Mouse (Mus musculus) kidney, embryonic 16.5 days (tissue): ENCODE data around the gene 2010111I01Rik. TPM values are rescaled to one million over a fixed set of nuclear protein-coding genes. Genes with fewer than 3 reads are reported as not detected.

ENCODE experiments used
- ATAC-seq: fragments of 200-750 bp; cut with Nextera tagmentation; 2 replicates; pipeline ENCODE4 v1.8.0; 2017; ENCODE audit warnings: moderate TSS enrichment; ENCODE audit not compliant: low FRiP score, low TSS enrichment
- H3K27ac ChIP-seq: fragments of 300-500 bp; sonication (generic); 2 replicates; pipeline ENCODE4 v1.5.1; 2014; ENCODE audit warnings: low read length
- H3K27me3 ChIP-seq: fragments of 300-500 bp; sonication (generic); 2 replicates; pipeline ENCODE4 v1.6.1; 2014; ENCODE audit warnings: low read length, control low read depth, mixed read lengths; ENCODE audit not compliant: insufficient read depth
- H3K36me3 ChIP-seq: fragments of 300-500 bp; sonication (generic); 2 replicates; pipeline ENCODE4 v1.6.1; 2014; ENCODE audit warnings: low read length, control low read depth, mixed read lengths; ENCODE audit not compliant: insufficient read depth
- H3K4me1 ChIP-seq: fragments of 300-500 bp; sonication (generic); 2 replicates; pipeline ENCODE4 v1.6.1; 2014; ENCODE audit warnings: low read length, control low read depth, mixed read lengths; ENCODE audit not compliant: insufficient read depth
- H3K4me2 ChIP-seq: fragments of 300-500 bp; sonication (generic); replicated peaks from 2 replicates; pipeline ENCODE4 v1.6.1; 2014; ENCODE audit warnings: low read depth, low read length
- H3K4me3 ChIP-seq: fragments of 300-500 bp; sonication (generic); 2 replicates; pipeline ENCODE4 v1.5.1; 2014; ENCODE audit warnings: mild to moderate bottlenecking, low read length
- H3K9ac ChIP-seq: fragments of 300-500 bp; sonication (generic); replicated peaks from 2 replicates; pipeline ENCODE4 v1.6.1; 2014; ENCODE audit warnings: low read length
- H3K9me3 ChIP-seq: fragments of 300-500 bp; sonication (generic); 2 replicates; pipeline ENCODE4 v1.6.1; 2016; ENCODE audit warnings: low read length, control low read depth
- WGBS: fragments of 180-500 bp; shearing (Covaris S2); extraction: QIAGEN DNeasy Blood & Tissue Kit; methylation state at CpG from one replicate; pipeline ENCODE4 v1.1.7; 2014; 5-methylcytosine and 5-hydroxymethylcytosine counted together
- polyA plus RNA-seq: library from polyadenylated mRNA; unstranded; fragments of >200 nt; fragmentation: Nextera tagmentation; extraction: Ambion mirVana; gene quantifications from 2 replicates; pipeline ENCODE4 v1.2.1, GENCODE M21; 2015

Gene 2010111I01Rik
- polyA plus RNA-seq, 1 experiment from 2014 or later = 146 TPM

- no peak for ATAC-seq
- 81% methylated on average over 3 of the region's 3 CpGs for WGBS
- no peak overlapping the region for H3K27ac ChIP-seq
Observed at GRCm38 (mm10) chr13:63152498-63152897, 187.8 kb downstream of the 2010111I01Rik start.

GRCm38 (mm10) chr13:63153397-63153796, 188.7 kb downstream of the 2010111I01Rik start:
- peak; percentile 72 for ATAC-seq
- 13% methylated on average over 2 of the region's 2 CpGs for WGBS
- H3K4me2 ChIP-seq = no peak overlapping the region
- H3K9ac ChIP-seq = no peak overlapping the region
- H3K36me3 ChIP-seq = no peaks in the 10 kb centered on the region
- no peak overlapping the region for H3K4me3 ChIP-seq
- H3K9me3 ChIP-seq = no peaks in the 10 kb centered on the region
- peak overlapping the region; percentile 67; the same call in 1 of the 2 replicates for H3K27ac ChIP-seq
- peaks cover 17% of the 10 kb centered on the region for H3K4me1 ChIP-seq
- no peaks in the 10 kb centered on the region for H3K27me3 ChIP-seq

More at GRCm38 (mm10) chr13:63152498-63152897, 187.8 kb downstream of the 2010111I01Rik start:
- H3K27me3 ChIP-seq = no peaks in the 10 kb centered on the region
- peaks cover 17% of the 10 kb centered on the region for H3K4me1 ChIP-seq
- no peaks in the 10 kb centered on the region for H3K9me3 ChIP-seq
- H3K9ac ChIP-seq = no peak overlapping the region
- H3K4me3 ChIP-seq = no peak overlapping the region
- H3K36me3 ChIP-seq = no peaks in the 10 kb centered on the region
- no peak overlapping the region for H3K4me2 ChIP-seq

GRCm38 (mm10) chr13:63154851-63155571, 190.3 kb downstream of the 2010111I01Rik start:
- peaks cover 17% of the 10 kb centered on the region for H3K4me1 ChIP-seq
- H3K27ac ChIP-seq = no peak overlapping the region
- no peak overlapping the region for H3K4me2 ChIP-seq
- H3K4me3 ChIP-seq = no peak overlapping the region
- no peaks in the 10 kb centered on the region for H3K9me3 ChIP-seq
- WGBS = 66% methylated on average over 7 of the region's 7 CpGs
- H3K27me3 ChIP-seq = no peaks in the 10 kb centered on the region
- no peak overlapping the region for H3K9ac ChIP-seq
- no peak for ATAC-seq
- H3K36me3 ChIP-seq = no peaks in the 10 kb centered on the region

- WGBS = 84% methylated on average over 10 of the region's 10 CpGs
Observed at GRCm38 (mm10) chr13:63156264-63156663, 191.6 kb downstream of the 2010111I01Rik start.

GRCm38 (mm10) chr13:63170282-63171073, 205.8 kb downstream of the 2010111I01Rik start:
- Histone ChIP-seq H3K9ac (no peak overlapping the region), H3K4me2 (no peak overlapping the region), H3K4me3 (no peak overlapping the region), H3K27me3 (no peaks in the 10 kb centered on the region), H3K9me3 (no peaks in the 10 kb centered on the region), H3K36me3 (no peaks in the 10 kb centered on the region), H3K4me1 (peaks cover 25% of the 10 kb centered on the region; the same call in 1 of the 2 replicates), H3K27ac (0 out of 2 replicates have a peak overlapping the region, but pooled peaks have one; percentile 29)
- ATAC-seq = no peak
- 70% methylated on average over 11 of the region's 11 CpGs for WGBS

More at GRCm38 (mm10) chr13:63156264-63156663, 191.6 kb downstream of the 2010111I01Rik start:
- Histone ChIP-seq H3K4me2 (no peak overlapping the region), H3K9ac (no peak overlapping the region), H3K9me3 (no peaks in the 10 kb centered on the region), H3K4me3 (no peak overlapping the region), H3K27ac (no peak overlapping the region), H3K4me1 (peaks cover 14% of the 10 kb centered on the region), H3K36me3 (no peaks in the 10 kb centered on the region), H3K27me3 (no peaks in the 10 kb centered on the region)
- no peak for ATAC-seq

DNA sequence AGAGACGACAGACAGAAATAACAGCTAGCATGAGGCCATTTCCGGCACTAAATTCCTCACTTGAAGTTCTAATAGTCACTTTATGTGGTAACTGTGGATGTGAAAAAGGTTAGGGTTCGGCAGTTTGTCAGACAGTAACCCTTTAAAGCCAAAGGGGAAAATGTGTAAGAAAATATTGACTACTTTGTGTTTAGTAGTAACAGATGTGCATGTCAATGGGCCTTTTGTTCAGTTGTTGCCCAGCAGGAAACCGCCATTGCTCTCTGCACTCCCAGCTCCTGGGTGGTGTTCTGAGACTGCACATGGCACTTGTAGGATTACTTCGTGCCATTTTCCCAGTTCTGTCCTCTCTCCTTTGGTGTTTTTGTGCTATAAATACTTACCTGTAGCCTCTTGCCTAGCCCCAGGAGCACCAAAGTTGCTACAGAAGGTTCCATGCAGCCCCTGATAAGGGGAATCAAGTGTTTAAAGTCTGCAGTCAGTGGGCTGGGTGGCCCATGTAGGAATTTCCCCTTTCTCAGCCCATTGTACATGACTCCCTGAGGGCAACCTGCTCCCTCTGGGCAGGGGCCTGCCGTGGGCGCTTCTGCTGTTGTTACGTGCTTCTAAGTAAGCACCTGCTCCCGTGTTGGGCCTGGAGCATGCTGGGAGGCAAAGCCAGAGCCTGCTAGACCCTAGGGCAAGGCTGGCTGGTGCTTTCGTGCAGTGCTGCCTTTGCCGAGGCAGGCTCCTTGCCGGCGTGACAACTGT, 206.8 kb downstream of the 2010111I01Rik start:
- ATAC-seq = 0 out of 2 replicates have a peak, but pooled peaks have one; percentile 36
- no peak overlapping the region for H3K27ac ChIP-seq
- WGBS = 49% methylated on average over 13 of the region's 13 CpGs
- peaks cover 27% of the 10 kb centered on the region; the same call in 1 of the 2 replicates for H3K4me1 ChIP-seq
- H3K9ac ChIP-seq = no peak overlapping the region
- no peak overlapping the region for H3K4me2 ChIP-seq
- no peak overlapping the region for H3K4me3 ChIP-seq
- H3K9me3 ChIP-seq = no peaks in the 10 kb centered on the region
- no peaks in the 10 kb centered on the region for H3K36me3 ChIP-seq
- no peaks in the 10 kb centered on the region for H3K27me3 ChIP-seq

DNA sequence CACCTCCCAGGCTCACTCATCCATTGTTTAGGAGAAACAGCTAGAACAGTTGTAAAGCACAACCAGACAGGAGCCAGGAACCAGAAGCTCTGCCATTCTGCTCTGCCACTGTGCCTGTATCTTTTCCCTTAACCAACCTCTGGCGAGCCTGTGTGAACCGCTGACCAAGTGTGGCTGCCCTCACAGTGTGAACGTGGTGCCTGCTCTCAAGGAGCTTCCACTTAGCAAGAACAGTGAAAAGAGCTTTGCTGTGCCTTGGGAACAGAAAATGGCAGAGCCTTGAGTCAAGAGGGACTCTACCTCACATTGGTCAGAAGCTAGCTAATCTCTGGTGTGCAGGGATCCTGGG, 207.4 kb downstream of the 2010111I01Rik start:
- 84% methylated on average over 3 of the region's 3 CpGs for WGBS
- H3K4me3 ChIP-seq = no peak overlapping the region
- ATAC-seq = no peak
- H3K27me3 ChIP-seq = no peaks in the 10 kb centered on the region
- H3K36me3 ChIP-seq = no peaks in the 10 kb centered on the region
- no peak overlapping the region for H3K27ac ChIP-seq
- H3K9me3 ChIP-seq = no peaks in the 10 kb centered on the region
- peaks cover 27% of the 10 kb centered on the region; the same call in 1 of the 2 replicates for H3K4me1 ChIP-seq
- no peak overlapping the region for H3K9ac ChIP-seq
- no peak overlapping the region for H3K4me2 ChIP-seq

DNA sequence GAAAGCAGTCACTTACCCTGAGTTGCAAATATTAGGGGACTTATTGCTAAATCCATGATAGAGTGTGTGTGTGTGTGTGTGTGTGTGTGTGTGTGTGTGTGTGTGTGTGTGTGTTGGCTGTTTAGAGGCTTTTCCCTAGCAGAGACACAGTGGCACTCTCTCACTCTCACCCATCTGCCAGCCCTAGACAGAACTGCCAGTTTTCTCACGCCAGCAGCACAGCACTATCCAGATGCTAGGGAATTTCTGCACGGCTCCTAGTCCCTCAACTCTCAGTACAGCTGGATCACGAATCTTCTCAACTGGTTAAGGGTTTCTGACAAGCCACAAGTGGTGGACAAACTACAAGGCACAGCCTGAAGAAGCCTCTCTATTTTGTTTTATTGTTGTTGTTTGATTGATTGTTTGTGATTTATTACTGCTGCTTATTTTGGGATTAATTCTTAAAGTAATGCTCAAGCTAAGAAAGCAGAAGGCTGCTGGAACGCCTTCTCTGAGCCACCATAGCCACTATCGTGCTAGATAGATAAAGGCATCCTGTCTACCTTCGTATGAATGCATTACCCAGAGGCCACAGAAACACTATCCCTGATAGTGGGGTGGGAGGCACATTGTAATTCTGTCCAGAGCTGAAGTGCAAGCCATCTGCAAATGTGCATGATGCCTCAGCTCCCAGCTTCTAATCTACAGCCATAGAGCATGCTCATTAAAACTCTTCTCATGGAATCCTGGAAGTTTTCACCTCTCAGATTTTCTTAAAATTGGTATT, 209.7 kb downstream of the 2010111I01Rik start:
- ATAC-seq = no peak
- Histone ChIP-seq H3K27ac (no peak overlapping the region), H3K36me3 (no peaks in the 10 kb centered on the region), H3K9me3 (no peaks in the 10 kb centered on the region), H3K4me3 (no peak overlapping the region), H3K4me1 (peaks cover 30% of the 10 kb centered on the region; the same call in 1 of the 2 replicates), H3K27me3 (no peaks in the 10 kb centered on the region), H3K4me2 (no peak overlapping the region), H3K9ac (no peak overlapping the region)
- 49% methylated on average over 6 of the region's 6 CpGs for WGBS

DNA sequence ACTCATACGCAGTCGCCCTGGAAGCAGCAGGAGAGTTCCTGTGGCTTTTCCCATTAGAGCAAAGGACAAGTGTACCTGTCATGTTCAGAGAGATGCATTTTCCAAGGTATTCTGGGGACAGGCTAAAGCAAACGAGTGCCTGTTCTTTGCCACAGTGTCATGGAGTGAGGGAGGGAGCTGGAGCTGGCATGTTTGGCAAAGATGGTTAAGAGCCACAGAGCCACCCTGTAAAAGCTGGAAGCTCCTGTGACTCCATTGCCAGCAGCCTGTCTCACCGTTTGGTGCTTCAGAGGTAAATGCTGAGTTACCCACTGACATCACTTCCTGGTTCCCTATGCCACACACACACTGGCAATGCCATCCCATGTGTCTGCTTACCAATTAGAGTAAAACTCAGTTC, 211.4 kb downstream of the 2010111I01Rik start:
- Histone ChIP-seq H3K4me3 (no peak overlapping the region), H3K4me1 (peaks cover 19% of the 10 kb centered on the region; the same call in 1 of the 2 replicates), H3K9me3 (no peaks in the 10 kb centered on the region), H3K27me3 (no peaks in the 10 kb centered on the region), H3K36me3 (no peaks in the 10 kb centered on the region), H3K4me2 (no peak overlapping the region), H3K9ac (no peak overlapping the region), H3K27ac (no peak overlapping the region)
- whole genome bisulfite sequencing = 83% methylated on average over 4 of the region's 4 CpGs
- ATAC-seq = no peak
